Mouse (Mus musculus): Measurements from ENCODE around the gene Nkapd1. TPM values are rescaled to one million over a fixed set of nuclear protein-coding genes. Genes with fewer than 3 reads are reported as not detected.
"Not testable (repeated sequence)": the region's sequence is repeated elsewhere in the genome, so short reads cannot be mapped to it uniquely, and the experiment has no call there.

Nkapd1 gene
- polyA plus RNA-seq, 1 experiment from 2014 or later = 25.2 TPM

DNA sequence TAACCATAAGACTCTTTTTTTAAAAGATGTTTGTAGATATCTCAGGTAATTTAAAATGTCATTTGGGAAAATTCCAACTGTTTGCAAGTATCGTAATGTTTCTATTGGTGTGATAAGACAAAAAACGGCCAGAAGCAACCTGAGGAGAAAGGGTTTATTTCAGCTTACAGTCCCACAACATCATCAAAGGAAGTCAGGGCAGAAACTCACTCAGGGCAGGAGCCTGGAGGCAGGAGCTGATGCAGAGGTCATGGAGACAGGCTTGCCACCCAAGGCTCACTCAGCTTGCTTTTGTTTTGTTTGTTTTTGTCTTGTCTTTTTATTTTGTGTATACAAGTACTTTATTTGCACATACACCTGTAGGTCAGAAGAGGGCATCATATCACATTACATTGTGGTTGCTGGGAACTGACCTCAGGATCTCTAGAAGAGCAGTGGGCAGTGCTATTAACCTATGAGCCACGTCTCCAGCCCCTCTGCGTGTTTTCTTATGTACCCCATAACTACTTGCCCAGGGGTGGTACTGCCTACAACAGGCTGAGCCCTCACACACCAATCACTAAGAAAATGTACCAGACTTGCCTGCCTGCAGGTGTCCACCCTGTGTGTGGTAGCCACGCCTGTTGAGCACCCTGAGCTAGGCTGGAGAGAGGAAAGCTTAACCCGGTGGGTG is 14.9 kb upstream of the Nkapd1 start:
- H3K9me3 ChIP-seq (replicated peaks) = no peaks in the 10 kb centered on the region
- no peak overlapping the region for H3K4me3 ChIP-seq (replicated peaks)
- no peak overlapping the region for H3K4me2 ChIP-seq (replicated peaks)
- no peaks in the 10 kb centered on the region for H3K27me3 ChIP-seq
- H3K9ac ChIP-seq = no peak overlapping the region
- ATAC-seq (ENCODE audit: insufficient number of reproducible peaks, low FRiP score, low TSS enrichment, low read depth) = no peak
- WGBS = 84% methylated on average over 6 of the region's 6 CpGs
- peaks cover 37% of the 10 kb centered on the region for H3K36me3 ChIP-seq
- H3K27ac ChIP-seq (replicated peaks) = no peak overlapping the region
- H3K4me1 ChIP-seq = no peaks in the 10 kb centered on the region

- H3K4me3 ChIP-seq (replicated peaks); ATAC-seq (ENCODE audit: insufficient number of reproducible peaks, low FRiP score, low TSS enrichment, low read depth); H3K9ac ChIP-seq; H3K27ac ChIP-seq (replicated peaks); H3K4me2 ChIP-seq (replicated peaks); H3K4me1 ChIP-seq; H3K9me3 ChIP-seq (replicated peaks); H3K27me3 ChIP-seq: not testable (repeated sequence)
- H3K36me3 ChIP-seq = peaks cover 28% of the 10 kb centered on the region
- 87% methylated on average over 6 of the region's 8 CpGs for WGBS
Measured at GRCm38 (mm10) chr9:50630903-50631302, 13.6 kb upstream of the Nkapd1 start.

DNA sequence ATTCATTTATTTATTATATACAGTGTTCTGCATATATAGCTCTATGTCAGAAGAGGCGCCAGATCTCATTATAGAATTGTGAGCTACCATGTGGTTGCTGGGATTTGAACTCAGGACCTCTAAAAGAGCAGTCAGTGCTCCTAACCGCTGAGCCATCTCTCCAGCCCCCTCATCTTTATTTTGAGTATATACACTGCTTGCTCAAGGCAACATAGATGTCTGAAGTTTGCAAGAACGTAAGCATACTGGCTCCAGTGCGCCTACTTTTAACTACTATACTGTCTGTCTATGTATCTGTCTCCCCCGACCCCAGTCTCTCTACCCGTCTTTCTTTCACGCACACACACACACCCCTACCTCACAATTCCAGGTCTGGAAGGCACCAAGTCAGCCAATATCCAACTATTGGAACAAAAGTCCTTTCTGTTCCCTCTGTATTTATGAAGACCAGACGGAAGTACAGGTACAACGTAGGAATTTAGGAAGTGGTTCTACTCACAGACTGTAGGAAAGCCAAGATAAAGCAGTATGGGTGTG is 598 bp upstream of the Nkapd1 start:
- peaks cover 11% of the 10 kb centered on the region for H3K4me1 ChIP-seq
- H3K4me3 ChIP-seq (replicated peaks) = peak overlapping the region; percentile 79
- no peak overlapping the region for H3K27ac ChIP-seq (replicated peaks)
- H3K27me3 ChIP-seq = no peaks in the 10 kb centered on the region
- H3K4me2 ChIP-seq (replicated peaks) = peak overlapping the region; percentile 59
- 59% methylated on average over 9 of the region's 9 CpGs for WGBS
- ATAC-seq (ENCODE audit: insufficient number of reproducible peaks, low FRiP score, low TSS enrichment, low read depth) = no peak
- no peaks in the 10 kb centered on the region for H3K9me3 ChIP-seq (replicated peaks)
- H3K9ac ChIP-seq = no peak overlapping the region
- H3K36me3 ChIP-seq = peaks cover 18% of the 10 kb centered on the region

DNA sequence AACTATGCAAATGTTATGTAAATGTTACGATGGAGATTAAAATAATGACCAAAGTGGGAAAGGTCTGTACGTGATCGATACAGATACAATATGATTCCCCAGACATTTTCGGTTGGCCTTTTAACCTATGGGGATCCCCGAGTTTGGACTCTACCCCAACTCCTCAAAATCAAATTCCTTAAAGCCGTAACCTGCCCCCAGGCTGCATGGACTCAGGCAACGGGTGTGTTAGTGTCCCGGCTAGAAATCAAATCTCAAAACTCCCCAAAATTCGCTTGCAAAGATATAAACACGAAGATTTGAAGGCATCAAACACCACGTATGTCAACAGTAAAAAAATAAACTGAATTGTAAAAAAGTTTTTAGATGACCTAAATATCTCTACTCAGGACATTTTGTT is 1.1 kb downstream of the Nkapd1 start:
- WGBS = 31% methylated on average over 11 of the region's 11 CpGs
- peak overlapping the region; percentile 59 for H3K4me2 ChIP-seq (replicated peaks)
- H3K36me3 ChIP-seq = peaks cover 34% of the 10 kb centered on the region
- no peaks in the 10 kb centered on the region for H3K9me3 ChIP-seq (replicated peaks)
- peak overlapping the region; percentile 96 for H3K9ac ChIP-seq
- H3K4me1 ChIP-seq = peaks cover 11% of the 10 kb centered on the region
- peak overlapping the region; percentile 97; the same call in 1 of the 2 replicates for H3K27ac ChIP-seq (replicated peaks)
- no peak for ATAC-seq (ENCODE audit: insufficient number of reproducible peaks, low FRiP score, low TSS enrichment, low read depth)
- H3K4me3 ChIP-seq (replicated peaks) = peak overlapping the region; percentile 79
- no peaks in the 10 kb centered on the region for H3K27me3 ChIP-seq

- H3K4me2 ChIP-seq (replicated peaks) = no peak overlapping the region
- no peak overlapping the region for H3K9ac ChIP-seq
- H3K9me3 ChIP-seq (replicated peaks) = no peaks in the 10 kb centered on the region
- no peak overlapping the region for H3K27ac ChIP-seq (replicated peaks)
- 84% methylated on average over 4 of the region's 4 CpGs for WGBS
- H3K4me3 ChIP-seq (replicated peaks) = no peak overlapping the region
- H3K36me3 ChIP-seq = peaks cover 65% of the 10 kb centered on the region
- H3K4me1 ChIP-seq = peaks cover 7% of the 10 kb centered on the region
- H3K27me3 ChIP-seq = no peaks in the 10 kb centered on the region
- ATAC-seq (ENCODE audit: insufficient number of reproducible peaks, low FRiP score, low TSS enrichment, low read depth) = no peak
Measured at GRCm38 (mm10) chr9:50612115-50612514, 5.1 kb downstream of the Nkapd1 start.

DNA sequence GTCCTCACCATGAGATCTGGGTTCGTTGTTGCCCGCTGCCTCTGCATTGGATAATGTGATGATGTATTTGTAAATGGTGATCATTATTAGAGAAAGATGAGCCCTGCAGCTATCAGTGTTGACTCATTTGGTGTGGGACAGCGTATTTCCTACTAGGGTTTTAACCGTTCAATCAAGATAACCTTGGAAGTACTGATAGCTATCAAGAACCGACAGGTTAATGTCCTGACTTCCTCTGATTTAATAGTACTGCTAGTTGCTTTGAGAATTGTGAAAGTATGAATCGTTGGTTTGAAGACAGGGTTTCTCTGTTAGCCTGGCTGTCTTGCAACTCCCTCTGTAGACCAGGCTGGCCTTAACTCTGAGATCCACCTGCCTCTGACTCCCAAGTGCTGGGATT is 12.9 kb downstream of the Nkapd1 start:
- H3K27me3 ChIP-seq = no peaks in the 10 kb centered on the region
- peaks cover 25% of the 10 kb centered on the region for H3K4me1 ChIP-seq
- H3K4me2 ChIP-seq (replicated peaks) = peak overlapping the region; percentile 80
- peaks cover 36% of the 10 kb centered on the region for H3K36me3 ChIP-seq
- H3K27ac ChIP-seq (replicated peaks) = peak overlapping the region; percentile 85
- no peaks in the 10 kb centered on the region for H3K9me3 ChIP-seq (replicated peaks)
- peak; percentile 5; the same call in 1 of the 2 replicates for ATAC-seq (ENCODE audit: insufficient number of reproducible peaks, low FRiP score, low TSS enrichment, low read depth)
- peak overlapping the region; percentile 73 for H3K9ac ChIP-seq
- H3K4me3 ChIP-seq (replicated peaks) = peak overlapping the region; percentile 72
- WGBS = 2% methylated on average over 6 of the region's 6 CpGs

DNA sequence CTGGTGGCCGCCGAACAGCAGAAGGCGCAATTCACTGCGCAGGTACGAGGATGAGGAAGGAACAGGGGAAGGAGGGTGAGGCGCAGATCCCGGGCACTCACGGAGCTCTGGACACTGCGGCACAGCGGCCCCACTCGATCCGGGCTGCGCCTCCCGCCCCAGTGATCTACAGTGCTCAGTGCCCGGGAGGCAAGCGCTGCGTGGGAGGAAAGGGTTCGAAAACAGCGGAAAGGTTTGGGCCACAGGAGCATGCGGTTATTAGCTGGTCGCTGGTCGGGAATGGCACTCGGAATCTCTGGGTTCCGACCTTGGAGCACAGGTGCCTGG is 13.3 kb downstream of the Nkapd1 start:
- peaks cover 37% of the 10 kb centered on the region for H3K36me3 ChIP-seq
- H3K9ac ChIP-seq = peak overlapping the region; percentile 73
- peak overlapping the region; percentile 85 for H3K27ac ChIP-seq (replicated peaks)
- peak overlapping the region; percentile 80 for H3K4me2 ChIP-seq (replicated peaks)
- peak; percentile 78 for ATAC-seq (ENCODE audit: insufficient number of reproducible peaks, low FRiP score, low TSS enrichment, low read depth)
- H3K27me3 ChIP-seq = no peaks in the 10 kb centered on the region
- no peaks in the 10 kb centered on the region for H3K9me3 ChIP-seq (replicated peaks)
- H3K4me3 ChIP-seq (replicated peaks) = peak overlapping the region; percentile 72
- WGBS = under 1% methylated on average over 24 of the region's 24 CpGs
- H3K4me1 ChIP-seq = peaks cover 25% of the 10 kb centered on the region

- Histone ChIP-seq H3K36me3 (peaks cover 39% of the 10 kb centered on the region), H3K27ac (replicated peaks) (peak within 1 kb of the TSS; percentile 85), H3K9ac (peak within 1 kb of the TSS; percentile 73), H3K4me1 (peaks cover 25% of the 10 kb centered on the region), H3K4me3 (replicated peaks) (peak within 1 kb of the TSS; percentile 72), H3K27me3 (no peaks in the 10 kb centered on the region), H3K4me2 (replicated peaks) (peak within 1 kb of the TSS; percentile 80), H3K9me3 (replicated peaks) (no peaks in the 10 kb centered on the region)
- under 1% methylated on average over 48 of the region's 48 CpGs for WGBS
- ATAC-seq (ENCODE audit: insufficient number of reproducible peaks, low FRiP score, low TSS enrichment, low read depth) = peak; percentile 98
Measured at GRCm38 (mm10) chr9:50603189-50603997, 13.9 kb downstream of the Nkapd1 start, which contains the start of the genes Sdhd and Timm8b. Gene Sdhd, minus strand, starts transcription at chr9:50603812. Gene Timm8b, plus strand, starts transcription at chr9:50603910.

GRCm38 (mm10) chr9:50602055-50602845 is 15.0 kb downstream of the Nkapd1 start:
- H3K4me3 ChIP-seq (replicated peaks) = peak overlapping the region; percentile 72
- peak overlapping the region; percentile 57; the same call in 1 of the 2 replicates for H3K9ac ChIP-seq
- H3K4me1 ChIP-seq = peaks cover 25% of the 10 kb centered on the region
- H3K9me3 ChIP-seq (replicated peaks) = no peaks in the 10 kb centered on the region
- no peaks in the 10 kb centered on the region for H3K27me3 ChIP-seq
- WGBS = 88% methylated on average over 7 of the region's 7 CpGs
- H3K27ac ChIP-seq (replicated peaks) = no peak overlapping the region
- H3K4me2 ChIP-seq (replicated peaks) = peak overlapping the region; percentile 80
- no peak for ATAC-seq (ENCODE audit: insufficient number of reproducible peaks, low FRiP score, low TSS enrichment, low read depth)
- H3K36me3 ChIP-seq = peaks cover 44% of the 10 kb centered on the region

GRCm38 (mm10) chr9:50601536-50601935 is 15.7 kb downstream of the Nkapd1 start:
- Histone ChIP-seq H3K9me3 (replicated peaks) (no peaks in the 10 kb centered on the region), H3K9ac (no peak overlapping the region), H3K27me3 (no peaks in the 10 kb centered on the region), H3K36me3 (peaks cover 46% of the 10 kb centered on the region), H3K4me1 (peaks cover 25% of the 10 kb centered on the region), H3K27ac (replicated peaks) (no peak overlapping the region), H3K4me3 (replicated peaks) (no peak overlapping the region), H3K4me2 (replicated peaks) (no peak overlapping the region)
- 90% methylated on average over 6 of the region's 6 CpGs for WGBS
- ATAC-seq (ENCODE audit: insufficient number of reproducible peaks, low FRiP score, low TSS enrichment, low read depth) = no peak

DNA sequence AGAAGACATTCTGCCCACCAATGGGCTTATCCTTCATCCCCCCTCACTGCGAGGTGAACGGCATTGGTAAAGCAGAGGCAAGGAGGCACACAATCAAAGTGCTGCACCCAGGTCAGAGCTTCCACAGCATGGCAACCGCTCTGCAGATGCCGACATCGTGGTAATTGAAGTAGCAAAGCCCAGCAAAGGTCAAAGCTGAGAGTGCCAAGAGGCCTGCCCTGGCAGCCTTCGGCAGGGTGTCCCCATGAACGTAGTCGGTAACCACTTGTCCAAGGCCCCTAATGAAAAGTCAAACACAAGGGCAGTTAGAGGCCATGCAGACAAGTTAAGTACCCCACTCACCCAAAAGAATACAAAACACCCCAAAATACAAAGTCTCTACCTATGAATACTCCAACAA is 20.3 kb downstream of the Nkapd1 start:
- Histone ChIP-seq H3K27me3 (no peaks in the 10 kb centered on the region), H3K27ac (replicated peaks) (no peak overlapping the region), H3K4me1 (peaks cover 5% of the 10 kb centered on the region), H3K4me2 (replicated peaks) (no peak overlapping the region), H3K9me3 (replicated peaks) (no peaks in the 10 kb centered on the region), H3K36me3 (peaks cover 53% of the 10 kb centered on the region), H3K4me3 (replicated peaks) (no peak overlapping the region), H3K9ac (no peak overlapping the region)
- no peak for ATAC-seq (ENCODE audit: insufficient number of reproducible peaks, low FRiP score, low TSS enrichment, low read depth)
- WGBS = 92% methylated on average over 8 of the region's 8 CpGs
